Mouse (Mus musculus) ovary, adult 10 weeks (tissue): ENCODE results near the gene Morc1. TPM values are rescaled to one million over a fixed set of nuclear protein-coding genes. Genes with fewer than 3 reads are reported as not detected.

Experiments
- polyA plus RNA-seq: library from polyadenylated mRNA; stranded (reverse); fragments of 350-450 nt; fragmentation: Illumina TruSeq; extraction: RNeasy Lipid Tissue Mini Kit (QIAGEN cat#74804); gene quantifications from one replicate; pipeline ENCODE4 v1.2.3, GENCODE M21; 2014

The Morc1 gene
- 1.6 TPM for polyA plus RNA-seq

GRCm38 (mm10) chr16:48431027-48431426 lies at the start of gene Morc1:
TSS of gene Morc1 (plus strand) at chr16:48431237.

GRCm38 (mm10) chr16:48412246-48412645 lies 18.8 kb upstream of the Morc1 start, which contains the start of gene Gm5485:
TSS of gene Gm5485 (minus strand) at chr16:48412416.

Other genes with a start within 250 kb of the Morc1 start
- not detected for gene Dppa4, start 147.5 kb upstream of the Morc1 start, polyA plus RNA-seq
- 5.6 TPM for gene Dppa2, start 127.3 kb upstream of the Morc1 start, polyA plus RNA-seq
- gene Gm5485, start 18.8 kb upstream of the Morc1 start, polyA plus RNA-seq = not detected